In the genomic region with DNA sequence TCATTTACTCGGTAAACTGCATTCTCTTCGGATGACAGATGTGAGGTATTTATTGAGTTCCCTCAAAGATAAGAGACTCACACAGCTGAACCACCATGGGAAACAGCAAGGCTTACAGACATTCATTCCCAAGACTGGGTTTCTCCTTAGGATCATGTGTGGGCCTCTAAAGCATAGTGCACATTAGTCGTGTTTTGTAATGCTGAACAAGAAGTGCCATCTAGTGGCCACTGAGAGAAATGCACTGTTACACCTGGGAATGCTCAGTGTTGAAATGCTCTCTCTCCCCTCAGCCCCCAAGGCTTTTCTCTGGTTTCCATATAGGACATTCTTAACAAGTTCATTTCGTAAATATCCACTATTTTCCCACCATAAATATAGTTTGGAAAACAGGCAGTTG, we compare ENCODE assay signal across 9 mouse cellular contexts. TPM values are rescaled to one million over a fixed set of nuclear protein-coding genes. Genes with fewer than 3 reads are reported as not detected.
A peak's percentile ranks its signal among the peaks of the same experiment; 100 is the strongest.
DNase-seq lines count a peak whose midpoint lies in the region; ATAC-seq and TF ChIP-seq lines count a peak whose summit lies in the region.
"Had no signal": no experiment of that assay in that cellular context is flagged by ENCODE, and none has a peak within 500 bp of the region (broad histone marks: within the 10 kb centered on the region; RNA-seq: fewer than 3 reads in every experiment).

No protein-coding gene starts in this region.

- peak; percentile 54 for ATAC-seq in Patski
- peak; percentile 71; the same call in 1 of the 2 replicates for ATAC-seq in kidney, embryonic 16.5 days (ENCODE audit: low FRiP score, low TSS enrichment)

- H3K4me3 ChIP-seq in kidney, embryonic 16.5 days (ENCODE audit: low read length), result no peak overlapping the region
- no peak overlapping the region for H3K4me3 ChIP-seq in liver, adult 2 months (ENCODE audit: insufficient read depth, low read depth, low read length)
- H3K4me3 ChIP-seq: embryonic facial prominence, embryonic 13.5 days had no signal

- peaks cover 2% of the 10 kb centered on the region; the same call in 1 of the 2 replicates for H3K36me3 ChIP-seq in kidney, embryonic 16.5 days (ENCODE audit: insufficient read depth, low read length)
- H3K36me3 ChIP-seq in liver, adult 2 months (ENCODE audit: control insufficient read depth, insufficient read depth, low read length), result peaks cover 24% of the 10 kb centered on the region
- H3K36me3 ChIP-seq: embryonic facial prominence, embryonic 13.5 days had no signal

- no peaks in the 10 kb centered on the region for H3K4me1 ChIP-seq in kidney, embryonic 16.5 days (ENCODE audit: insufficient read depth, low read length)
- H3K4me1 ChIP-seq in liver, adult 2 months (ENCODE audit: control insufficient read depth, insufficient read depth, low read length), result no peaks in the 10 kb centered on the region
- H3K4me1 ChIP-seq: embryonic facial prominence, embryonic 13.5 days had no signal

- 45% methylated on average over 4 of the region's 4 CpGs for WGBS in kidney, embryonic 16.5 days
- WGBS in liver, adult 2 months, result 47% methylated on average over 4 of the region's 4 CpGs

- H3K9ac ChIP-seq in kidney, embryonic 16.5 days (replicated peaks; ENCODE audit: low read length), result no peak overlapping the region
- no peak overlapping the region for H3K9ac ChIP-seq in liver, adult 2 months (ENCODE audit: low read depth, low read length)
- H3K9ac ChIP-seq: embryonic facial prominence, embryonic 13.5 days had no signal

- no peaks in the 10 kb centered on the region for H3K9me3 ChIP-seq in kidney, embryonic 16.5 days (ENCODE audit: low read length)
- H3K9me3 ChIP-seq: embryonic facial prominence, embryonic 13.5 days had no signal

- no peak overlapping the region for H3K4me2 ChIP-seq in kidney, embryonic 16.5 days (replicated peaks; ENCODE audit: low read depth, low read length)
- H3K4me2 ChIP-seq: embryonic facial prominence, embryonic 13.5 days had no signal

- peak; percentile 78 for TF ChIP-seq CTCF in Patski (IDR thresholded peaks at IDR 0.05)
- TF ChIP-seq CTCF in liver, adult 2 months (IDR thresholded peaks at IDR 0.05; ENCODE audit: low read depth, low read length), result peak; percentile 72

- no peaks in the 10 kb centered on the region for H3K79me2 ChIP-seq in liver, adult 2 months (ENCODE audit: control insufficient read depth, insufficient read depth, low read length)

- POLR2A ChIA-PET in Patski (lab: Charles Lee), result no interaction called here

- CTCF ChIA-PET in Patski (lab: Charles Lee), result interaction anchor here (0.9 to 3.2 kb wide), 5 partner anchors 11 to 216 kb away, joined by 3 to 13 read pairs (median 6); a partner anchor contains a TSS

- H3K27me3 ChIP-seq in Patski, result no peaks in the 10 kb centered on the region
- H3K27me3 ChIP-seq in kidney, embryonic 16.5 days (ENCODE audit: insufficient read depth, low read length), result no peaks in the 10 kb centered on the region
- no peaks in the 10 kb centered on the region for H3K27me3 ChIP-seq in liver, adult 2 months (ENCODE audit: control insufficient read depth, insufficient read depth, low read length)
- H3K27me3 ChIP-seq: embryonic facial prominence, embryonic 13.5 days had no signal

- DNase-seq in A20 (ENCODE audit: low read depth, low spot score), result peak; percentile 56
- DNase-seq in Patski (ENCODE audit: low read depth, low spot score), result no peak
- peak; percentile 78 for DNase-seq in embryo, embryonic 10 days (ENCODE audit: low spot score)
- peak; percentile 36 to 61 for DNase-seq in heart, adult 9 months (ENCODE audit: low spot score in 2 of 2)
- DNase-seq in liver, adult 2 months (ENCODE audit: extremely low read depth, low read depth, low spot score), result peak; percentile 53
- DNase-seq in natural killer cell, adult 2 months (ENCODE audit: low spot score in 2 of 2), result peak; percentile 36 to 48
- peak; percentile 31 to 66 for DNase-seq in thymus, postnatal 10 days (ENCODE audit: low spot score in 2 of 2)

- no peak for TF ChIP-seq POLR2A in liver, adult 2 months (IDR thresholded peaks at IDR 0.05; ENCODE audit: extremely low read depth, insufficient read depth, low read length)

- in situ Hi-C loops in Patski (cut with MboI; ENCODE audit: low pct_unique_long_range_greater_than_20kb), result loop anchor here (5.0 kb wide), 2 partner anchors 53 to 218 kb away; a partner anchor contains a TSS

- no peak overlapping the region for H3K27ac ChIP-seq in kidney, embryonic 16.5 days (ENCODE audit: low read length)
- H3K27ac ChIP-seq in liver, adult 2 months (replicated peaks; ENCODE audit: insufficient read depth, low read depth, low read length), result no peak overlapping the region
- H3K27ac ChIP-seq: embryonic facial prominence, embryonic 13.5 days had no signal

RNA-seq across cellular contexts. Expression of a gene that starts 23.0 kb away (rescaled TPM):
- 14.5 TPM for polyA plus RNA-seq in Patski (2021)
- 32.3 and 33.9 TPM in 2 replicates for polyA plus RNA-seq in kidney, embryonic 16.5 days (2015; fragmentation: Nextera tagmentation; extraction: Ambion mirVana)
- 13.7 and 15.6 TPM in 2 replicates for total RNA-seq in liver, adult 2 months (2014; rRNA removed)
- polyA plus RNA-seq in liver, adult 2 months (2012; rRNA removed), result 9.5 and 11.1 TPM in 2 replicates
